Mouse (Mus musculus): Measurements from ENCODE around the gene Fem1b.

GRCm38 (mm10) chr9:62782976-62783781 is 28.6 kb downstream of the Fem1b start:
- no peak for TF ChIP-seq CTCF (IDR thresholded peaks at IDR 0.05; ENCODE audit: extremely low read depth, insufficient read length, insufficient replicate concordance, low read depth, low read length)
- no peak for TF ChIP-seq POLR2A (IDR thresholded peaks at IDR 0.05; ENCODE audit: low read depth, low read length)
